Mouse (Mus musculus) limb, embryonic 11.5 days (tissue): Measurements from ENCODE around the gene Luc7l. TPM values are rescaled to one million over a fixed set of nuclear protein-coding genes. Genes with fewer than 3 reads are reported as not detected.
A peak's percentile ranks its signal among the peaks of the same experiment; 100 is the strongest.

Source experiments
- ATAC-seq: fragments of 200-750 bp; cut with Nextera tagmentation; 2 replicates; pipeline ENCODE4 v1.8.0; 2017; ENCODE audit warnings: low read depth; ENCODE audit not compliant: insufficient number of reproducible peaks, low FRiP score, low TSS enrichment
- DNase-seq: peaks from one replicate; pipeline ENCODE4 v3.0.0-alpha.2; 2015; ENCODE audit warnings: low spot score
- H3K27ac ChIP-seq: fragments of 300-500 bp; sonication (generic); replicated peaks from 2 replicates; pipeline ENCODE4 v1.5.1; 2014; ENCODE audit warnings: low read depth, mild to moderate bottlenecking, low read length
- H3K27me3 ChIP-seq: fragments of 300-500 bp; sonication (generic); 2 replicates; pipeline ENCODE4 v1.6.1; 2014; ENCODE audit warnings: mild to moderate bottlenecking, low read length, mixed read lengths; ENCODE audit not compliant: control insufficient read depth, insufficient read depth
- H3K36me3 ChIP-seq: fragments of 300-500 bp; sonication (generic); 2 replicates; pipeline ENCODE4 v1.6.1; 2014; ENCODE audit warnings: mild to moderate bottlenecking, low read length, moderate library complexity, mixed read lengths; ENCODE audit not compliant: control insufficient read depth, insufficient read depth
- H3K4me1 ChIP-seq: fragments of 300-500 bp; sonication (generic); 2 replicates; pipeline ENCODE4 v1.6.1; 2014; ENCODE audit warnings: low read length, mixed read lengths; ENCODE audit not compliant: control insufficient read depth, insufficient read depth
- H3K4me2 ChIP-seq: fragments of 300-500 bp; sonication (generic); 2 replicates; pipeline ENCODE4 v1.6.1; 2014; ENCODE audit warnings: low read depth, mild to moderate bottlenecking, moderate library complexity; ENCODE audit not compliant: severe bottlenecking
- H3K4me3 ChIP-seq: fragments of 300-500 bp; sonication (generic); 2 replicates; pipeline ENCODE4 v1.5.1; 2014; ENCODE audit warnings: low read depth, low read length
- H3K9ac ChIP-seq: fragments of 300-500 bp; sonication (generic); 2 replicates; pipeline ENCODE4 v1.6.1; 2014; ENCODE audit warnings: mild to moderate bottlenecking, low read length
- H3K9me3 ChIP-seq: fragments of 300-500 bp; sonication (generic); 2 replicates; pipeline ENCODE4 v1.6.1; 2016; ENCODE audit warnings: low read length; ENCODE audit not compliant: control insufficient read depth
- WGBS: fragments of 180-500 bp; shearing (Covaris S2); extraction: QIAGEN DNeasy Blood & Tissue Kit; methylation state at CpG from one replicate; pipeline ENCODE4 v1.1.7; 2014; 5-methylcytosine and 5-hydroxymethylcytosine counted together
- polyA plus RNA-seq: library from polyadenylated mRNA; unstranded; fragments of >200 nt; fragmentation: Nextera tagmentation; extraction: Ambion mirVana; gene quantifications from 2 replicates; pipeline ENCODE4 v1.2.1, GENCODE M21; 2014

The Luc7l gene
- polyA plus RNA-seq, 1 experiment from 2014 or later, result 146 TPM

DNA sequence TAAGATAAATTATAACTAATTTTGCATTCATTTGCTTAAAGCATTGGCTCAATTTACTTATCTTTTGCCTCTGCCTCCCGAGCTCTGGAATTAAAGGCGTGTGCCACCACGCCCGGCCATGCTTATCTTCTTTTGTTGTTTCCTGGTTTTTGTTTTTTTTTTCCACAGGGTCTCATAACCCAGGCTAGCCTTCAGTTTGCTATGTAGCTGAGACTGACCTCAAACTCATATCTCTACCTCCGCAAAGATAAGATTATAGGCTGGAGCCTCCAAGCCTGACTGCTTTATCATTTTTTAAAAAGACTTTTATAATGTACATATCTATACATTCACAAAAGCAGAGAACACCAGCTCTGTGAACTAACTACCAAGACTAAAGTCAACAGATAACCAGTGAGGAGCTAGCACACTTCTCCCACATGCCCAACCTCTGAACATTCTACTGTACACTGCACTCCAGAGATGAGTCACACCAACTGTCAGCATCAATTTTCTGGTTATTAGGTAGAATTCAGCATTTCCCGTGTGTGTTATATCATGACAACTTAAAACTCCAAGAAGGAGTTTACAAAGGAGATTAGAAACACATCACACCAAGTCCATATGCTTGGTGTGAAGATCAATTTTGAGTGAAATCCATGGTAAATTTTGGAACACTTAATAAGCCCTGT lies 12.4 kb upstream of the Luc7l start:
- DNase-seq (no peak), ATAC-seq (no peak)
- no peak overlapping the region for H3K4me3 ChIP-seq
- 89% methylated on average over 6 of the region's 6 CpGs for WGBS
- no peaks in the 10 kb centered on the region for H3K27me3 ChIP-seq
- no peaks in the 10 kb centered on the region for H3K36me3 ChIP-seq
- H3K4me2 ChIP-seq, result no peak overlapping the region
- peaks cover 9% of the 10 kb centered on the region; the same call in 1 of the 2 replicates for H3K4me1 ChIP-seq
- no peak overlapping the region for H3K27ac ChIP-seq
- no peaks in the 10 kb centered on the region for H3K9me3 ChIP-seq
- no peak overlapping the region for H3K9ac ChIP-seq

DNA sequence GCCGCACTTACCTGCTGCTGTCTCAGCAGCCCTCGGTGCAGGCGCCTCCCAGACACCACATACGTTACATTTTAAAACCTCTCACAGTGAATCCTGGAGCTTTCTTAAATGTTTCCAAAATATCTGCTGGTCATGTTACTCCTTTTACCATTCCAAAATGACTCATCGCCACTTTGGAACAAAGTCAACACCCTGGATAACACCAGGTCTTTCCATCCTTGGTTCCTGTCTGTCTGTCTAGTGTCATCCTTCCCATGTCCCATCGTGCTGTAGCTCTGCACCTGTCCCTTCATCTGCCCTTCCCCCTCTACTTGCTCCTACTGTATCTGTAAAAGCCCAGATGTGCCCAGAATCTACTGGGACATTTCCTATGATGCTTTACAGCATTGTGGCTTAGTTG lies 11.7 kb upstream of the Luc7l start:
- DNase-seq (no peak), ATAC-seq (no peak)
- no peaks in the 10 kb centered on the region for H3K36me3 ChIP-seq
- 78% methylated on average over 6 of the region's 6 CpGs for WGBS
- no peaks in the 10 kb centered on the region for H3K27me3 ChIP-seq
- no peak overlapping the region for H3K4me3 ChIP-seq
- peaks cover 3% of the 10 kb centered on the region; the same call in 1 of the 2 replicates for H3K4me1 ChIP-seq
- no peak overlapping the region for H3K27ac ChIP-seq
- no peak overlapping the region for H3K9ac ChIP-seq
- no peak overlapping the region for H3K4me2 ChIP-seq
- H3K9me3 ChIP-seq, result no peaks in the 10 kb centered on the region

DNA sequence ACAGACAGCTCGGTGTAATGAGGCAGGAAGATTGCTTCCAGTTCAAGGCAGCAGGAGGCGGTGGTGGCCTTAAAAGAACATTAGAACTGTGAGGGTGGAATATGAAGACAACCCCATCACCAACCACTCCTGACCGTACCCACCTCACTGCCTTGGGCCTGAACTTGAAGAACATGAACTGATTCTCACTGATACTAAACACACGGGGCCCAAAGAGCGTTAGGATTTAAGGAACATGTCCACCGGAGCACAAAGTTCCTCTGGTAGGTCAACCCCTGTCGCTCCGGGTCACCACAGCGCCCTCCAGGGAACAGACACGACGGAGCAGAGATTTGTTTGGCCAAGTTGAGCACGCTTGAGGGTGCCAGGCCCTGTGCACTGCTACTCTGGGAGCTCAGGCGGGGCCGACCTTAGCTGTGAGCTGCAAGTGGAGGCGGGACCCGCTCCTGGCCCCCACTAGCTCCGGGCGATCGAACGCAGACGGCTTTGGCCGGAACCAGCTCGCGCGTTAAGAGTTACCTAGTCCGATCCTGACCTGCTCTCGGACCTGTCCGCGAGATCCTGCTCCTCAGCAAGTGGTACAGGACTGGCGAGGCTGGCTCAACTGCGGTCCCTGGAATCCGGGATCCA lies 9.1 kb upstream of the Luc7l start:
- Histone ChIP-seq H3K9me3 (no peaks in the 10 kb centered on the region), H3K4me2 (peak overlapping the region; percentile 72), H3K27ac (no peak overlapping the region), H3K9ac (peak overlapping the region; percentile 56), H3K4me3 (peak overlapping the region; percentile 72), H3K4me1 (0 out of 2 replicates have a peak, but pooled peaks cover 2% of the 10 kb centered on the region), H3K27me3 (no peaks in the 10 kb centered on the region), H3K36me3 (no peaks in the 10 kb centered on the region)
- DNase-seq (no peak), ATAC-seq (peak; percentile 87)
- under 1% methylated on average over 32 of the region's 32 CpGs for WGBS

DNA sequence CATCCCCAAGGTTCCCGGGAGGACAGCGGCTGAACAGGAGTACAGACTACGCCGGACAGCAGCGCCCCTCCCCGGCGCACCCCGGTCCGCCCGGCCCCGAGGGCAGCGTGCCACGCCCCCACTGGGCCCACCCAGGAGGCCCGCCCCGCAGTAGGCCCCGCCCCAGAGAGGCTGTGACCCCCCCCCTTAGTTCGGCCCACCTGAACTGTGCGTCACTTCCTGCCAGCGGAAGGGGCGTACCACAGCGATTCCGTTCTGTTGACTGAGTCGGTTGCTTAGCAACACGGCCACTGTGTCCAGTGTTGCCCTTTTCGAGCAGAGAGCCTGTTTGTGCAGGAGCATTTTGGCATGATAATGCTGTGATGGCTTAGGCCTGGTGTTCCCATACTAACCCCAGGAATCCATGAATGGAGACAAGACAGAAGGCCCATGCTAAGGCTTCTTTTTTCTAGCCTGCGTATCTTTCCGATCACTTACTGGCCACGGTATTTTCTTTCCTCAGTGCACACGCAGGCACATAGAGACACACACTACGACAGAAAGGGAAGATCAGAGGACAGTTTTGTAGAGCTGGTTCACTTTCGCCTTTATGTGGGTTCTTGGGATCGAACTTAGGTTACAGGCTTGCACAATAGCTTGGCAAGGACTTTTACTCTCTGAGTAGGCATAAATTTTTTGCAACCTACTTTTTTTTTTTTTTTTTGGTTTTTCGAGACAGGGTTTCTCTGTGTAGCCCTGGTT lies 8.4 kb upstream of the Luc7l start, which contains the start of gene Fam234a:
TSS of gene Fam234a (minus strand) at position 142 of the 741 bp plus-strand sequence.
- Histone ChIP-seq H3K27ac (0 out of 2 replicates have a peak within 1 kb of the TSS, but pooled peaks have one; percentile 18), H3K4me3 (peak within 1 kb of the TSS; percentile 72), H3K9ac (peak within 1 kb of the TSS; percentile 56), H3K4me1 (0 out of 2 replicates have a peak, but pooled peaks cover 2% of the 10 kb centered on the region), H3K27me3 (no peaks in the 10 kb centered on the region), H3K36me3 (no peaks in the 10 kb centered on the region), H3K4me2 (peak within 1 kb of the TSS; percentile 72), H3K9me3 (no peaks in the 10 kb centered on the region)
- WGBS, result 8% methylated on average over 33 of the region's 33 CpGs
- ATAC-seq (peak; percentile 97), DNase-seq (peak; percentile 96)

DNA sequence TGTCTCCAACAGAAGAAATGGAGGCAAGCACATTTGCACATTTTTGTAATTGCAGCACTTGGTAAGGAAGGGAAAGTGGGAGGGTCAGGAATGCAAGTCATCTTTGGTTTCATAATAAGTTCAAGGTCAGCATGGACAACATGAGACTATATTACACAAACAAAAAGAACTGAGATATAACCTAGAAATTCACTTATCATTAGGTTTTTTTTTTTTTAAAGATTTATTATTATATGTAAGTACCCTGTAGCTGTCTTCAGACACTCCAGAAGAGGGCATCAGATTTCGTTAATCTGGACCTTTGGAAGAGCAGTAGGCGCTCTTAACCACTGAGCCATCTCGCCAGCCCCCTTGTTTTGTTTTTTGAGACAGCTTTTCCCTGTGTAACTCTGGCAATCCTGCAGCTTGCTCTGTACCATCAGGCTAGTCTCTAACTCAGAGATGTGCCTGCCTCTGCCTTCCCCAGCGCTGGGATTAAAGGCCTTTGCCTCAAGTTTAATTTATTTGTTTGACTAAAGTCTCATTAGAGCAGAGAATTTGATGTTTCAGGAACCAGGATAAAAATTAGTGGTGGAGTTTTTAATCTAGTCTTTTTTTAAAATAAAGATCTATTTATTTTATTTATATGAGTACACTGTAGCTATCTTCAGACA lies 684 bp upstream of the Luc7l start:
- H3K4me3 ChIP-seq, result peak overlapping the region; percentile 89; the same call in 1 of the 2 replicates
- H3K27me3 ChIP-seq, result no peaks in the 10 kb centered on the region
- peak overlapping the region; percentile 64; the same call in 1 of the 2 replicates for H3K4me2 ChIP-seq
- 65% methylated on average over 4 of the region's 4 CpGs for WGBS
- ATAC-seq (no peak), DNase-seq (no peak)
- no peaks in the 10 kb centered on the region; the same call in 1 of the 2 replicates for H3K36me3 ChIP-seq
- no peaks in the 10 kb centered on the region for H3K9me3 ChIP-seq
- H3K27ac ChIP-seq, result no peak overlapping the region
- H3K9ac ChIP-seq, result no peak overlapping the region
- H3K4me1 ChIP-seq, result 0 out of 2 replicates have a peak, but pooled peaks cover 3% of the 10 kb centered on the region

DNA sequence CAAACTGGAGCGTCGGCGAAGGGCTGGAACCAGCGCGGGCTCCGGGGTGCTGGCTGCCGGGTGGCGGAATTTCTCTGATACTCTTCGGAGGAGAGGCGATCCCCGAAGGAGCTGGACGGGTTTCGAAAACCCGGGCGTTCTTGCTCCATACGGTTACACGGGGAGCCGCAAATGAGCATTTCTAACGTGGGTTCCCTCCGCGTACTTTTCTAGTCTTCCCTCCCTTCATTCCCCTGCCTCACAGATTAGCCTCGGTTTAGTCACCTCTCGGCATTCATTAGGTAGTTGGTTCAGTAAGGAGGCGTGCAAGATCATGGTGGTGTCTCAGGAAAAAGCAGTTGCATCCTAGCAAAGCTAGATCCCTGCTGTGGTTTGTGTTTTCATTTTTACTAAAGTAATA lies 703 bp downstream of the Luc7l start:
- Histone ChIP-seq H3K27me3 (no peaks in the 10 kb centered on the region), H3K27ac (peak overlapping the region; percentile 93), H3K4me2 (peak overlapping the region; percentile 64), H3K9me3 (no peaks in the 10 kb centered on the region), H3K4me1 (0 out of 2 replicates have a peak, but pooled peaks cover 3% of the 10 kb centered on the region), H3K4me3 (peak overlapping the region; percentile 89), H3K36me3 (no peaks in the 10 kb centered on the region; the same call in 1 of the 2 replicates), H3K9ac (peak overlapping the region; percentile 89)
- ATAC-seq (no peak), DNase-seq (no peak)
- WGBS, result under 1% methylated on average over 24 of the region's 24 CpGs

DNA sequence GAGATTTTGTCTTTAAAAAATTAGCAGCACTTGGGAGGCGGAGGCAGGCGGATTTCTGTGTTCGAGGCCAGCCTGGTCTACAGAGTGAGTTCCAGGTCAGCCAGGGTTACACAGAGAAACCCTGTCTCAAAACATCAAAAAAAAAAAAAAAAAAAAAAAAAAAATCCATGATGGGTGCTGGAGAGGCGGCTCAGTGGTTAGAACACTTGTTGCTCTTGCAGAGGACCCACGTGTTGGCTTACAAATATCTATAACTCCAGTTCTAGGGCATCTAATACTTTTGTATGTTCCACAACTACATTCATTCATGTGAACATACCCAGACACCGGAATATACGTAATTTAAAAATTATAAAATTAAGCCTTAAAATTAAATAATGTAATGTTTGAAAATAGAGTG lies 2.6 kb downstream of the Luc7l start:
- DNase-seq (no peak), ATAC-seq (no peak)
- Histone ChIP-seq H3K27me3 (no peaks in the 10 kb centered on the region), H3K27ac (no peak overlapping the region), H3K4me3 (no peak overlapping the region), H3K9me3 (no peaks in the 10 kb centered on the region), H3K4me1 (0 out of 2 replicates have a peak, but pooled peaks cover 3% of the 10 kb centered on the region), H3K9ac (no peak overlapping the region), H3K36me3 (peaks cover 7% of the 10 kb centered on the region; the same call in 1 of the 2 replicates), H3K4me2 (no peak overlapping the region)
- 96% methylated on average over 7 of the region's 7 CpGs for WGBS

DNA sequence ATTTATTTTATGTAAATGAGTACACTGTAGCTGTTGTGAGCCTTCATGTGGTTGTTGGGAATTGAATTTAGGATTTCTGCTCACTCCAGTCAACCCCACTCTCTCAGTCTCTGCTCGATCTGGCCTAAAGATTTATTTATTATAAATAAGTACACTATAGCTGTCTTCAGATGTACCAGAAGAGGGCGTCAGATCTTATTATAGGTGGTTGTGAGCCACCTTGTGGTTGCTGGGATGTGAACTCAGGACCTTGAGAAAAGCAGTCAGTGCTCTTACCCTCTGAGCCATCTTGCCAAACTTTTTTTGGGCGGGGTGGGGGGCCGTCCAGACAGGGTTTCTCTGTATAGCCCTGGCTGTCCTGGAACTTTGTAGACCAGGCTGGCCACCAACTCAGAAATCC lies 9.1 kb downstream of the Luc7l start:
- WGBS, result 91% methylated on average over 4 of the region's 4 CpGs
- Histone ChIP-seq H3K27ac (no peak overlapping the region), H3K27me3 (no peaks in the 10 kb centered on the region), H3K4me3 (no peak overlapping the region), H3K9me3 (no peaks in the 10 kb centered on the region), H3K36me3 (peaks cover 31% of the 10 kb centered on the region), H3K9ac (no peak overlapping the region), H3K4me1 (no peaks in the 10 kb centered on the region), H3K4me2 (no peak overlapping the region)
- ATAC-seq (no peak), DNase-seq (no peak)
